Mouse (Mus musculus): Measurements from ENCODE around the gene Xpo1. TPM values are rescaled to one million over a fixed set of nuclear protein-coding genes. Genes with fewer than 3 reads are reported as not detected.
"Not testable (repeated sequence)": the region's sequence is repeated elsewhere in the genome, so short reads cannot be mapped to it uniquely, and the experiment has no call there.

Xpo1 gene
- polyA plus RNA-seq, 1 experiment from 2014 or later: 187 TPM

DNA sequence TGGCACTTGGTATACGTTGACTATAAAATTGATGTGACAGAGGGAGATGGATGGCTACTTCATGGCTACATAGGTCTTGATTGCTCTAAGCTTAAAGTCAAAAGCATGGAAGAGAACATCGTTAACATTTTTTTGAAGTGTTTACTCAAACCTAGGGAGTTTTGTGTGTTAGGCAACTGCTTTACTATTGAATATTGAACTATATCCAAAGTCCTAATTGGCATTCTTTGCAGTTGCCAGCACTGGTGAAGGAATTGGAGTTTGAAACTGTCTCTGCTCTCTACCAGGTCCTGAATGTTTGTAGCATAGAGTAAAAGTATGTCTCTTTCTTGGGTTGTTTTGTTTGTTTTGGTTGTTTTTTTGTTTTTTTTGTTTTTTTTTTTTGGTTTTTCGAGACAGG is 19.9 kb downstream of the Xpo1 start:
- Histone ChIP-seq H3K4me3 (ENCODE audit: low read depth, low read length) (no peak overlapping the region), H3K9ac (ENCODE audit: low read length) (no peak overlapping the region), H3K27ac (ENCODE audit: low read depth, low read length) (no peak overlapping the region), H3K9me3 (ENCODE audit: control insufficient read depth, low read length) (no peaks in the 10 kb centered on the region), H3K4me1 (replicated peaks; ENCODE audit: control insufficient read depth, insufficient read depth, low read length) (no peaks in the 10 kb centered on the region), H3K4me2 (ENCODE audit: low read depth, low read length, severe bottlenecking) (no peak overlapping the region), H3K27me3 (ENCODE audit: control insufficient read depth, insufficient read depth, low read length) (no peaks in the 10 kb centered on the region), H3K36me3 (ENCODE audit: control insufficient read depth, insufficient read depth, low read length) (peaks cover 27% of the 10 kb centered on the region; the same call in 1 of the 2 replicates)
- WGBS: 88% methylated on average over 3 of the region's 3 CpGs
- no peak for DNase-seq (ENCODE audit: low spot score)
- no peak for ATAC-seq (replicated peaks; ENCODE audit: low FRiP score)

- H3K4me1 ChIP-seq (replicated peaks; ENCODE audit: control insufficient read depth, insufficient read depth, low read length): no peaks in the 10 kb centered on the region
- H3K36me3 ChIP-seq (ENCODE audit: control insufficient read depth, insufficient read depth, low read length): peaks cover 30% of the 10 kb centered on the region
Observed at GRCm38 (mm10) chr11:23284469-23284868, 28.6 kb downstream of the Xpo1 start.

DNA sequence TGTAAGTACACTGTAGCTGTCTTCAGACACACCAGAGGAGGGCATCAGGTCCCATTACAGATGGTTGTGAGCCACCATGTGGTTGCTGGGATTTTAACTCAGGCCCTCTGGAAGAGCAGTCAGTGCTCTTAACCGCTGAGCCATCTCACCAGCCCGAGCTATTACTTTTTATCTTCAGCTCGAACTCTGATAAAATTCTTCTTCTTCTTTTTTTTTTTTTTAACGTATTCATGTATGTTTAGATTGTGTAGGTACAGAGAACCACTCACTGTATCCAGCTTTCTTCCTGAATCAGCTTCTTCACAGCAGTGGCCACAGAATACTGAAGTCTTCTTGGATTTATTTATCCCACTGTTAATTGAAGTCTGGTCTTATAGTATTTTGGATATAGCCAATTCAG is 33.0 kb downstream of the Xpo1 start:
- not testable (repeated sequence) for H3K4me3 ChIP-seq (ENCODE audit: low read depth, low read length); DNase-seq (ENCODE audit: low spot score); ATAC-seq (replicated peaks; ENCODE audit: low FRiP score); H3K27ac ChIP-seq (ENCODE audit: low read depth, low read length); H3K4me1 ChIP-seq (replicated peaks; ENCODE audit: control insufficient read depth, insufficient read depth, low read length); H3K4me2 ChIP-seq (ENCODE audit: low read depth, low read length, severe bottlenecking); H3K9ac ChIP-seq (ENCODE audit: low read length); H3K9me3 ChIP-seq (ENCODE audit: control insufficient read depth, low read length); H3K27me3 ChIP-seq (ENCODE audit: control insufficient read depth, insufficient read depth, low read length)
- 91% methylated on average over 4 of the region's 4 CpGs for WGBS
- peaks cover 21% of the 10 kb centered on the region for H3K36me3 ChIP-seq (ENCODE audit: control insufficient read depth, insufficient read depth, low read length)

More at GRCm38 (mm10) chr11:23284469-23284868, 28.6 kb downstream of the Xpo1 start:
- DNase-seq (ENCODE audit: low spot score) (no peak), ATAC-seq (replicated peaks; ENCODE audit: low FRiP score) (no peak)
- Histone ChIP-seq H3K9me3 (ENCODE audit: control insufficient read depth, low read length) (no peaks in the 10 kb centered on the region), H3K27me3 (ENCODE audit: control insufficient read depth, insufficient read depth, low read length) (no peaks in the 10 kb centered on the region), H3K27ac (ENCODE audit: low read depth, low read length) (no peak overlapping the region), H3K4me2 (ENCODE audit: low read depth, low read length, severe bottlenecking) (no peak overlapping the region), H3K9ac (ENCODE audit: low read length) (no peak overlapping the region), H3K4me3 (ENCODE audit: low read depth, low read length) (no peak overlapping the region)
- WGBS: 92% methylated on average over 4 of the region's 4 CpGs

DNA sequence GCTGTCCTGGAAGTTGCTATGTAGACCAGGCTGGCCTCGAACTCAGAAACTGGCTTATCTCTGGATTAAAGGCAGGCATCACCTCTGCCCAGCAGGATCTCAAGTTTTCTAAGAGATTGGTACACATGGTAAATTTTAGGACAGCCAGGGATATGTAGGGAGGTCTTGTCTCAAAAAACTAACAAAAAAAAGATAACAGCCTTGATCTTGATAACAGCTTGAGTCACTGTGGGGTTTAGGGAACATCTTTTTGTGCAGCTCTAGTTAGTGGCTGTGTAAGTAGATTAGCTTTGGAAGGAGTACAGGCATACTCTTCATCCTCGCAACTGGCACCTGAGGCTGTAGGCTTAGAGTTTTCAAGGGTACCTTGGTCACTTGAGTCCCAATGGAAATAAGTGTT is 41.5 kb downstream of the Xpo1 start:
- Histone ChIP-seq H3K27ac (ENCODE audit: low read depth, low read length) (no peak overlapping the region), H3K36me3 (ENCODE audit: control insufficient read depth, insufficient read depth, low read length) (peaks cover 20% of the 10 kb centered on the region)

DNA sequence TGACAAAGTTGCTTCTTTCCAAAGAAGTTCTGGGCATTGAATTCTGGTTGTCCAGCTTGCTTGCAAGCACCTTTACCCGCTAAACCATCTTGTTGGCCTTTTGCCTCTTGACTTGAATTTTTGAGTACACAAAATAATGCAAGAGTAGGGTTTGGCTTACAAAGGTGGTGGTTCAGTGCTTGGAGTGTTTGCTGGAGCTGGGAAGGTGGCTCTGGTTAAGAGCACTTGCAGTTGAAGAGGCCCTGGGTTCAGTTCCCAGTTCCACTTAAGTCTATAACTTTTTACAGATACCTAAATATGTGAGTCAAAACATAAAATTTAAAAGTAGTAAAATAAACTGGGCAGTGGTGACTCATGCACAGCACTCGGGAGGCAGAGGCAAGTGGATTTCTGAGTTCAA is 42.5 kb downstream of the Xpo1 start:
- H3K9ac ChIP-seq (ENCODE audit: low read length): no peak overlapping the region
- WGBS: 95% methylated on average over 2 of the region's 2 CpGs
- ATAC-seq (replicated peaks; ENCODE audit: low FRiP score): no peak
- H3K36me3 ChIP-seq (ENCODE audit: control insufficient read depth, insufficient read depth, low read length): peaks cover 14% of the 10 kb centered on the region
- no peaks in the 10 kb centered on the region for H3K27me3 ChIP-seq (ENCODE audit: control insufficient read depth, insufficient read depth, low read length)
- no peaks in the 10 kb centered on the region for H3K4me1 ChIP-seq (replicated peaks; ENCODE audit: control insufficient read depth, insufficient read depth, low read length)
- no peak overlapping the region for H3K4me2 ChIP-seq (ENCODE audit: low read depth, low read length, severe bottlenecking)
- H3K9me3 ChIP-seq (ENCODE audit: control insufficient read depth, low read length): no peaks in the 10 kb centered on the region
- no peak for DNase-seq (ENCODE audit: low spot score)
- no peak overlapping the region for H3K27ac ChIP-seq (ENCODE audit: low read depth, low read length)
- no peak overlapping the region for H3K4me3 ChIP-seq (ENCODE audit: low read depth, low read length)

More for the DNA sequence above, 41.5 kb downstream of the Xpo1 start:
- 97% methylated on average over 2 of the region's 2 CpGs for WGBS
- ATAC-seq (replicated peaks; ENCODE audit: low FRiP score) (no peak), DNase-seq (ENCODE audit: low spot score) (no peak)
- Histone ChIP-seq H3K4me1 (replicated peaks; ENCODE audit: control insufficient read depth, insufficient read depth, low read length) (no peaks in the 10 kb centered on the region), H3K9ac (ENCODE audit: low read length) (no peak overlapping the region), H3K27me3 (ENCODE audit: control insufficient read depth, insufficient read depth, low read length) (no peaks in the 10 kb centered on the region), H3K9me3 (ENCODE audit: control insufficient read depth, low read length) (no peaks in the 10 kb centered on the region), H3K4me2 (ENCODE audit: low read depth, low read length, severe bottlenecking) (no peak overlapping the region), H3K4me3 (ENCODE audit: low read depth, low read length) (no peak overlapping the region)

DNA sequence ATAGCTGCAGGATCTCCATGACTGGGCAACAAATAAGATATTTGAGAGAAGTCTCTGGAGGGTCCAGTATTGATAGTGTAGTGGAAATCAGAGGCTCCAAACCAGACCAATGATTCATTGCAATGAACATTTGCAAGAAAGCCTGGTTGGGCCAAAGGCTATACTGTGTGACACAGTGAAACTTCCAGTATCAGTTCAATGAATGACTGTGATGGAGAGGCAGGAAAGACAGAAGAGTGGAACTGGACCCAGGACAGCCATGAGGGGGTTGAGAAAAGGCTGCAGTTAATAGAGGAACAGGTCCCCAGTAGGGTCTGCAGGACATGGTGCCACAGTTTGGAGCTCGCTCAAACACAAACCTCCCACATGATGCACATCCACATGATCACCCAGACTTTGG is 44.1 kb downstream of the Xpo1 start:
- no peak overlapping the region for H3K4me3 ChIP-seq (ENCODE audit: low read depth, low read length)
- no peak overlapping the region for H3K9ac ChIP-seq (ENCODE audit: low read length)
- peaks cover 6% of the 10 kb centered on the region for H3K36me3 ChIP-seq (ENCODE audit: control insufficient read depth, insufficient read depth, low read length)
- H3K4me2 ChIP-seq (ENCODE audit: low read depth, low read length, severe bottlenecking): no peak overlapping the region
- WGBS: 100% methylated on average over 1 of the region's 1 CpGs
- no peaks in the 10 kb centered on the region for H3K4me1 ChIP-seq (replicated peaks; ENCODE audit: control insufficient read depth, insufficient read depth, low read length)
- ATAC-seq (replicated peaks; ENCODE audit: low FRiP score) (peak; percentile 28; the same call in 1 of the 2 replicates), DNase-seq (ENCODE audit: low spot score) (no peak)
- H3K27ac ChIP-seq (ENCODE audit: low read depth, low read length): no peak overlapping the region
- no peaks in the 10 kb centered on the region for H3K27me3 ChIP-seq (ENCODE audit: control insufficient read depth, insufficient read depth, low read length)
- H3K9me3 ChIP-seq (ENCODE audit: control insufficient read depth, low read length): no peaks in the 10 kb centered on the region

- Histone ChIP-seq H3K4me2 (ENCODE audit: low read depth, low read length, severe bottlenecking) (no peak overlapping the region), H3K27me3 (ENCODE audit: control insufficient read depth, insufficient read depth, low read length) (no peaks in the 10 kb centered on the region), H3K9ac (ENCODE audit: low read length) (no peak overlapping the region), H3K4me1 (replicated peaks; ENCODE audit: control insufficient read depth, insufficient read depth, low read length) (no peaks in the 10 kb centered on the region), H3K4me3 (ENCODE audit: low read depth, low read length) (no peak overlapping the region), H3K36me3 (ENCODE audit: control insufficient read depth, insufficient read depth, low read length) (no peaks in the 10 kb centered on the region), H3K9me3 (ENCODE audit: control insufficient read depth, low read length) (no peaks in the 10 kb centered on the region), H3K27ac (ENCODE audit: low read depth, low read length) (no peak overlapping the region)
- ATAC-seq (replicated peaks; ENCODE audit: low FRiP score) (no peak), DNase-seq (ENCODE audit: low spot score) (no peak)
- 66% methylated on average over 1 of the region's 1 CpGs for WGBS
Observed at GRCm38 (mm10) chr11:23303126-23303525, 47.3 kb downstream of the Xpo1 start.

DNA sequence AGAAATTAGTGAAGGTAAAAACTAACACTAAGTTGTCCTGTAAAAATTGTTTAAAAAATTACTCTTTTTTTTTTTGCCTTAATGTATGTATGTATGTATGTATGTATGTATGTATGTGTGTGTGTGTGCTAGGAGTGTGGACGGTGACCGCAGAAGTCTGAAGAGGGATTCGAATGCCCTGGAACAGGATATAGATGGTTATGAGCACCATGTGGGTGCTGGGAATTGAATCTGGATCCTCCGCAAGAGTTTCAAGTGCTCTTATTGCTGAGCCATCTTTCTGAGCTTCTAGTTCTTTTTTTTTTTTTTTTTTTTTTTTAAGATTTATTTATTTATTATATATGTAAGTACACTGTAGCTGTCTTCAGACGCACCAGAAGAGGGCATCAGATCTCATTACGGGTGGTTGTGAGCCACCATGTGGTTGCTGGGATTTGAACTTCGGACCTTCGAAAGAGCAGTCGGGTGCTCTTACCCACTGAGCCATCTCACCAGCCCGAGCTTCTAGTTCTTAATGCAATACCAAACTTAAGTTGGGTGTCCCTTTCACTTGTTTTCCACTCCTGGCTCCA is 49.3 kb downstream of the Xpo1 start:
- DNase-seq (ENCODE audit: low spot score): not testable (repeated sequence)
- WGBS: 37% methylated on average over 10 of the region's 10 CpGs
- H3K27ac ChIP-seq (ENCODE audit: low read depth, low read length): peak overlapping the region; percentile 98; the same call in 1 of the 2 replicates

More for the DNA sequence above, 49.3 kb downstream of the Xpo1 start:
- H3K27me3 ChIP-seq (ENCODE audit: control insufficient read depth, insufficient read depth, low read length); ATAC-seq (replicated peaks; ENCODE audit: low FRiP score); H3K4me1 ChIP-seq (replicated peaks; ENCODE audit: control insufficient read depth, insufficient read depth, low read length); H3K9me3 ChIP-seq (ENCODE audit: control insufficient read depth, low read length); H3K36me3 ChIP-seq (ENCODE audit: control insufficient read depth, insufficient read depth, low read length): not testable (repeated sequence)
- Histone ChIP-seq H3K4me3 (ENCODE audit: low read depth, low read length) (peak overlapping the region; percentile 93), H3K4me2 (ENCODE audit: low read depth, low read length, severe bottlenecking) (peak overlapping the region; percentile 59), H3K9ac (ENCODE audit: low read length) (peak overlapping the region; percentile 92; the same call in 1 of the 2 replicates)

All from forebrain, embryonic 11.5 days (tissue).